Mouse (Mus musculus): ENCODE measurements around the gene Tenm4.

DNA sequence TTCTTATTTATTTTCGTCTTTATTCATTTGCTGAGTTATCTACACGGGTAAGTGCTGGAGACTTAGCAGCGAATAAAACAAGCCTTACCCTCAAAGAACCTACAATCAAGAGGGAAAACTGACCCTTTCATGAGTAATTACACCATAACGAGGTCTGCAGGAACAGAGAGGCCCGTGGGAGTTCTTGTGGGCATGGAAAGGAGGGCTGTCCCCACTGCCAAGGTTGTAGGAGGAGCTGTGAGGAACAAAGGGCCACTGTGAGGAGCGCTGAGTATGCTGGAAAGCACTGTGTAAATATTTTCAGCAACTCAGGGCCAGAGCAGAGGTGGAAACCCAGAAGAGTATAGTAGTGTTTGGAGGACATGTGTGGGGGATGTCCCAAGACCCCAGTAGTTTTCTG, 574.9 kb downstream of the Tenm4 start:
- TF ChIP-seq CTCF (IDR thresholded peaks at IDR 0.05) (no peak), EP300 (IDR thresholded peaks at IDR 0.05) (no peak)

Measured in lung, postnatal 0 days (tissue).